18 mouse cellular contexts compared by ENCODE assay signal in the genomic region with DNA sequence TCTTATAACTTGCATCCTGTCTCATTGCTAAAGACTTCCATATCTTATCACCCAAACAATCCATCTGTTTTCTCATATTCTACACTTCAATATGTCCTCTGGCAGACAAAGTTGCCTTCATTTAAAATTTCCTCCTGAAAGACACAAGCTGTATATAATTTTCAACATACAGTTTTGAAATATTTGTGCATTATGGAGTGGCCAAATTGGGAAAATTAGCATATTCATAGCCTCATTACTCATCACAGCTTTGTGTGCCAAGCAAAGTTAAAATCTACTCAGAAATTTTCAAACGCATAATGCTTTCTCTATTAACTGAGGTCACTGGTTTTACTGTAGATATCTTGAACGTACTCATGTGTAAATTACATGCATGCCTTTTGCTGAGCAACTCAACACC.
"Had no signal": no experiment of that assay in that cellular context is flagged by ENCODE, and none has a peak within 500 bp of the region (broad histone marks: within the 10 kb centered on the region; RNA-seq: fewer than 3 reads in every experiment).

No protein-coding gene starts in this region.

- H3K36me3 ChIP-seq: midbrain, embryonic 10.5 days; midbrain, embryonic 12.5 days; neural tube, embryonic 13.5 days; neural tube, embryonic 15.5 days had no signal

- H3K9me3 ChIP-seq: midbrain, embryonic 10.5 days; midbrain, embryonic 12.5 days; neural tube, embryonic 13.5 days; neural tube, embryonic 15.5 days had no signal

- H3K4me1 ChIP-seq: midbrain, embryonic 10.5 days; midbrain, embryonic 12.5 days; neural tube, embryonic 13.5 days; neural tube, embryonic 15.5 days had no signal

- ATAC-seq: midbrain, embryonic 16.5 days had no signal

- H3K4me3 ChIP-seq: midbrain, embryonic 10.5 days; midbrain, embryonic 12.5 days; myocyte; neural tube, embryonic 13.5 days; neural tube, embryonic 15.5 days had no signal

- H3K27ac ChIP-seq: midbrain, embryonic 10.5 days; midbrain, embryonic 12.5 days; neural tube, embryonic 13.5 days; neural tube, embryonic 15.5 days had no signal

- DNase-seq: lung, embryonic 14.5 days; lung, postnatal 10 days; lung, postnatal 4 days; midbrain, embryonic 14.5 days; retina, postnatal 1 day; right cerebral cortex, adult 18-20 months; right cerebral cortex, postnatal 25 days; right cerebral cortex, postnatal 4 days; spleen, adult 18-20 months; thymus, adult 2 months; thymus, postnatal 25 days; thymus, postnatal 4 days had no signal

- H3K9ac ChIP-seq: lung, embryonic 14.5 days; midbrain, embryonic 12.5 days; neural tube, embryonic 13.5 days; neural tube, embryonic 15.5 days had no signal

- H3K27me3 ChIP-seq: midbrain, embryonic 12.5 days; neural tube, embryonic 13.5 days; neural tube, embryonic 15.5 days had no signal

- H3K4me2 ChIP-seq: lung, embryonic 14.5 days; midbrain, embryonic 12.5 days; neural tube, embryonic 13.5 days; neural tube, embryonic 15.5 days had no signal
